Mouse (Mus musculus): ENCODE measurements around the gene Acoxl.

The Acoxl gene

GRCm38 (mm10) chr2:127838576-127838975, at the start of gene Acoxl:
Acoxl (plus strand) TSS chr2:127838876.
- in situ Hi-C loops (cut with MboI; ENCODE audit: low pct_unique_long_range_greater_than_20kb in 1 of 2, low sequenced_read_pairs in 2 of 2, unreplicated experiment in 1 of 2): no loop called here

DNA sequence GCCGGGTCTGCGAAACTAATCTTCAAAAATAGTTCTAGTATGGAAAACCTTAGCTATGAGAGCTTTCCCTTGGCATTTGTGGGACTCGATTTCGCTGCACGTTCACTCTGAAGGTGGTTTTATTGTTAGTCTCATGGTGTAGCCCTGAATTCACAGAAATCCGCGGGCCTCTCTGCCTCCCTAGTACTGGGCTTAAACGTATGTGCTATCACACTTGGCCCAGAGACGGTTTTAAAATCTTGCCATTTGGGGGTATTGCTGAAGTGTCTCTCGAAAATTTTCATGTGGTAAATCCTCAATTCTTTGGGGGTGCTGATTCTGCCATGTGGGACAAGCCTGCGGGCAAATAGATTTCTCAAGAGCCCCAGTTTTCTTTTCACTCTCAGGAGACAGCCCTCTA, 49.5 kb upstream of the Acoxl start:
- in situ Hi-C loops (cut with MboI; ENCODE audit: low pct_unique_long_range_greater_than_20kb in 1 of 2, low sequenced_read_pairs in 2 of 2, unreplicated experiment in 1 of 2): no loop called here

DNA sequence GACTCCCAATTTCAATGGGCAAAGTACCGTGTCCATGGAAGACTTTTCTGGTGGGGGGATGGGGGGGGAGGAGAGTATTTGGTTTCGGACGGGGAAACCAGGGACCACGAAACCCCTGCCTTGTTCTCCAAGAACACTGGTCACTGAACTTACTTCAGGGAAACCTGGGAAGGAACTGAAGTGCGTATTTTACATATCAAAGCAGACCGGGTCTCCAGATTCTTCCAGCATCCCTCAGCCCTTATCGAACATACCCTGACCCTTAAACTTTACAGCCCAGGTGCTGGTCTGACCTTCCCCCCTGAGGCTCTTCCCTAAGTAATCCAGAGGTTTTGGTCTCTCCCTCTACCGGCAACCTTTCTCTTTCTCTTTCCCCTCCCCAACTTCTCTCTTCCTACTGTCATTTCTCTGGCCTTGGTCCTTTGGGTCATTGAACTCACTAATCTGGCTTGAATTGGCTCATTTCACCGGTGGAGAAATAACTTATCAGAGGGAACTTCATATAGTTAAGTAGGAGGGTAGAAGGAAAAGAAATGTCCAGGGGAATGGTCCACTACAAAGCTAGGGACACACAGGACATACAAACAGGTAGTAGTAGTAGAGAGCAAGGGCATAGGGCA, 48.9 kb upstream of the Acoxl start:
- in situ Hi-C loops (cut with MboI; ENCODE audit: low pct_unique_long_range_greater_than_20kb in 1 of 2, low sequenced_read_pairs in 2 of 2, unreplicated experiment in 1 of 2): no loop called here

- in situ Hi-C loops (cut with MboI; ENCODE audit: low pct_unique_long_range_greater_than_20kb in 1 of 2, low sequenced_read_pairs in 2 of 2, unreplicated experiment in 1 of 2): no loop called here
Measured at GRCm38 (mm10) chr2:127791919-127792603, 46.6 kb upstream of the Acoxl start, which contains the start of gene Mtln. Mtln (minus strand) TSS chr2:127792488.

DNA sequence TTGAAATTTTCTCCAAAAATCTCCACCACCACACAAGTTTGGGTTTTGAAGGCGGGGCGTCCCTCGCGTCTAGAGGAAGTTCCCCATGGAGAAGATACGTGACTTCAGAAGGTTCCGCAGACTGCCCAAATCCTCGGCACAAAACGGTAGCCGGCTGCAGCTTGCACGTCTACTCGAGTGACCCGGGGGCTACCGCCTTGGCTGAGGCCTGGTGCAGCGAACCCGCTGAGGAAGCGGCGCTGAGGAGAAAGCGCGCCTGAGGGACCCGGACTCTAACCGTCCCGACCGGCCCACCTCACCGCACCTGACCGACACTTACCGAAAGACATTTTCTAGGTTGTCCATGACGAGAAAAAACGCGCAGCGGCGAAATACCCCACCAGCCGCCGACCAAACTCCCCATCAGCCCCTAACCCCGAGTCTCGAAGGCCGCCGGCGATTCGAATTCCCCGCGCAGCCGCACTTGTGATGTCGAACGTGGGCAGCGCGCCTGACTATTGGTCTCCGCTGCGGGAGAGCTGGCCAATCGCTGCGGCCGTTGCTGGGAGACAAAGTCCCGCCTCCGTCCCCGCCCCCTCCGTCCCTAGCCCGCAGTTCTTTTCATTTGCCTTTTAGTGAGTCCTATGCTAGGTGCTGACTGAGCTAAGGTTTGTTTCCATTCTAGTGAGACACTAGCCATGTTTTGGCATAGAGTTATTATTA, 7.1 kb upstream of the Acoxl start, which contains the start of gene Bub1:
TSS of gene Bub1 (minus strand) at position 465 of the 702 bp plus-strand sequence.
- in situ Hi-C loops (cut with MboI; ENCODE audit: low pct_unique_long_range_greater_than_20kb in 1 of 2, low sequenced_read_pairs in 2 of 2, unreplicated experiment in 1 of 2): no loop called here

- in situ Hi-C loops (cut with MboI; ENCODE audit: low pct_unique_long_range_greater_than_20kb in 1 of 2, low sequenced_read_pairs in 2 of 2, unreplicated experiment in 1 of 2): no loop called here
Measured at GRCm38 (mm10) chr2:127832103-127832832, 6.4 kb upstream of the Acoxl start.

GRCm38 (mm10) chr2:127832833-127833190, 5.9 kb upstream of the Acoxl start:
- in situ Hi-C loops (cut with MboI; ENCODE audit: low pct_unique_long_range_greater_than_20kb in 1 of 2, low sequenced_read_pairs in 2 of 2, unreplicated experiment in 1 of 2): no loop called here

DNA sequence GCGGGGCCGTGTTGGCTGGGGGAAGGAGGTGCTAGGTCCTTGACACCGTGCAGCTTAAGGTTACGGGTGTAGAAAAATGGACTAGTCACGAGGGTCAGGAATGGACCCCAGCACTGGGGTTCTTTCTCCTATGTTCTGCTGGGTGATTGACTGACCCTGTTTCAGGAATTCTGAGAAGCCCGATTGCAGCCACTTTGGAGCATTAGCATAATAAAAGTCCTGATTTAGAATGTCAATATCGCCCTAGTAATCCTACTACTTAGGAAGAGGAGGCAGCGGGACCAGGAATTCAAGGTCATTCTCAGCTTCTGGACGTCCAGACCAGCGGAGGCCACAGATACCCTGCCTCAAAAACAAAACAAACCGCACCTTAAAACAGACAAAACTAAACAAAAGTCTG, 749 bp downstream of the Acoxl start:
- in situ Hi-C loops (cut with MboI; ENCODE audit: low pct_unique_long_range_greater_than_20kb in 1 of 2, low sequenced_read_pairs in 2 of 2, unreplicated experiment in 1 of 2): no loop called here

- in situ Hi-C loops (cut with MboI; ENCODE audit: low pct_unique_long_range_greater_than_20kb in 1 of 2, low sequenced_read_pairs in 2 of 2, unreplicated experiment in 1 of 2): no loop called here
Measured at GRCm38 (mm10) chr2:127841402-127841801, 2.7 kb downstream of the Acoxl start.

DNA sequence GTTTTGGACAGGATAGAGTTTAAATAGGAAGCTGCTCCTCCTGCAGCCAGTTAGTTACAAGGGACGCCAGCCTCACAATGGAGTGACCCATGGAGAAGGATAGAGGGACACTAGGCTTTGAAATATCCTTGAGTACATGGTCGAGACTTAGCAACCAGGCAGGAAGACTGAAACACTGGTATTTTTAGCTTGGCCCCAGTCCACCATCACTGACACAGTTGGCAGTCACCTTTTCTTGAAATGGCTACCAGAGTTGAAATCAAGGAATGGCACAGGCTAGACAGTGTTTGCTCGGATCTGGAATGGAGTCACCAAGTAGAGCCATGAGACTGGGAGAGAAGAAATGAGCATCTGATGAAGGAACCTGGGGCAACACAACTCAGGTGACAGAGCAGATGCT, 3.7 kb downstream of the Acoxl start:
- in situ Hi-C loops (cut with MboI; ENCODE audit: low pct_unique_long_range_greater_than_20kb in 1 of 2, low sequenced_read_pairs in 2 of 2, unreplicated experiment in 1 of 2): no loop called here

GRCm38 (mm10) chr2:127845346-127845982, 6.8 kb downstream of the Acoxl start:
- in situ Hi-C loops (cut with MboI; ENCODE audit: low pct_unique_long_range_greater_than_20kb in 1 of 2, low sequenced_read_pairs in 2 of 2, unreplicated experiment in 1 of 2): no loop called here

- in situ Hi-C loops (cut with MboI; ENCODE audit: low pct_unique_long_range_greater_than_20kb in 1 of 2, low sequenced_read_pairs in 2 of 2, unreplicated experiment in 1 of 2): no loop called here
Measured at GRCm38 (mm10) chr2:127846008-127846407, 7.3 kb downstream of the Acoxl start.

- in situ Hi-C loops (cut with MboI; ENCODE audit: low pct_unique_long_range_greater_than_20kb in 1 of 2, low sequenced_read_pairs in 2 of 2, unreplicated experiment in 1 of 2): no loop called here
Measured at GRCm38 (mm10) chr2:127846571-127846970, 7.9 kb downstream of the Acoxl start.

DNA sequence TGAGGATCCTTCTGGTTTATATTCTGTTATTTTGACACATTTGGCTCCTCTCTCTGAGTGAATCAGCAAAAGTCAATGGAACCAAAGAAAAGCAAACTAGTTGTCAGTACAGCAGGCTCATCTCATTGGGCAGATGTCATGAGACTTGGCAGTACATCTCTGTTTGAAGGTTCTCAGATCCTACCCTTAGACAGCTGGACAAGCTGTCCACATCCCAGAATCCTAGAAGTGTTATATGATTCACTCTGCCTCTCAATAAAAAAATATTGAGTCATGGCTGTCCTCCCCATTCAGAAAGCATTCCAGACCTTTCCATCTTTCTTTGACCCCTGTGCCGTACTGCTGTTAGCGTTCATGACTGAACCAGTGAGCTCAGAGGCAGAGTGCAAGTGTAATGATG, 11.7 kb downstream of the Acoxl start:
- in situ Hi-C loops (cut with MboI; ENCODE audit: low pct_unique_long_range_greater_than_20kb in 1 of 2, low sequenced_read_pairs in 2 of 2, unreplicated experiment in 1 of 2): no loop called here

GRCm38 (mm10) chr2:127854332-127854991, 15.8 kb downstream of the Acoxl start:
- in situ Hi-C loops (cut with MboI; ENCODE audit: low pct_unique_long_range_greater_than_20kb in 1 of 2, low sequenced_read_pairs in 2 of 2, unreplicated experiment in 1 of 2): no loop called here

GRCm38 (mm10) chr2:127864381-127864780, 25.7 kb downstream of the Acoxl start:
- in situ Hi-C loops (cut with MboI; ENCODE audit: low pct_unique_long_range_greater_than_20kb in 1 of 2, low sequenced_read_pairs in 2 of 2, unreplicated experiment in 1 of 2): no loop called here

DNA sequence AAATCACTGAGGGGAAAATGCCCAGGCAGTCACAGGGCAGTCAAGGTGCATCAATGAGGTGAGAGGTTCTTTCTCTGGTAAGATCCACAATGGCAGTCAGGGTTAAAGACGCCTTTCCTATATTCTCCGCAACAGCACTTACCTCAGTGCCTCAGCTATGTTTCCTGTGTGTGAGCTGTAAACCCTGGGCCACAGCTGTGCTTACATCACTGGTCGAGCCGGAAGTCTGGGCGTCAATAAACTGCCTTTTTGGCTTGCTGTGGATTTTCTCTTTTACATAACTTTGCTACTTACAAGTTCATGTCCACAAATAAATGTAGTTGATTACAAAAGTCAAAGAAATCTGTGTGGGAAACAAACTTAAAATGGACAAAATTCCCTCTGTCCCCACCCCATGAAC, 42.4 kb downstream of the Acoxl start:
- in situ Hi-C loops (cut with MboI; ENCODE audit: low pct_unique_long_range_greater_than_20kb in 1 of 2, low sequenced_read_pairs in 2 of 2, unreplicated experiment in 1 of 2): loop anchor here in 1 of 2 experiments (25.0 kb wide), 1 partner anchor 531 kb away; no protein-coding TSS in a partner anchor

DNA sequence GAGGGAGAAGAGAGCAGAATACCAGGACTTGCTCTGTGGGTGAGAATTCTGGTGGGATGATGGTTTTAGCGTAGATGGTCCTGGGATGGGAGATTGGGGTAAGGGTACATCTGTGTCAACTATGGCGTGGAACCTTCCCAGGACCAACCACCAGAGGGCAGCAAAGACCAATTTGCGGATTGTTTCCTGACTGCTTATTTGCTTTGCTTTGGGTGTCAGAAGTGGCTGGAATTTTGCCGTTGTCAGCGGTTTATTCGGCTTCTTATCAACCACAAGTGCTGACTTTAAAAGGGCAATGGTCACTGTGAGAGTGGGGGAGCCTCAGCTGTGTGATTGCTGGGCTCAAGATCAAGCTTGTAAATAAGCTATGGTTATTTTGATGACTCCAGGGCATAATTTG, 50.8 kb downstream of the Acoxl start:
- in situ Hi-C loops (cut with MboI; ENCODE audit: low pct_unique_long_range_greater_than_20kb in 1 of 2, low sequenced_read_pairs in 2 of 2, unreplicated experiment in 1 of 2): loop anchor here in 1 of 2 experiments (25.0 kb wide), 1 partner anchor 523 kb away; no protein-coding TSS in a partner anchor
